Mouse (Mus musculus): ENCODE results near the gene Nrf1.

DNA sequence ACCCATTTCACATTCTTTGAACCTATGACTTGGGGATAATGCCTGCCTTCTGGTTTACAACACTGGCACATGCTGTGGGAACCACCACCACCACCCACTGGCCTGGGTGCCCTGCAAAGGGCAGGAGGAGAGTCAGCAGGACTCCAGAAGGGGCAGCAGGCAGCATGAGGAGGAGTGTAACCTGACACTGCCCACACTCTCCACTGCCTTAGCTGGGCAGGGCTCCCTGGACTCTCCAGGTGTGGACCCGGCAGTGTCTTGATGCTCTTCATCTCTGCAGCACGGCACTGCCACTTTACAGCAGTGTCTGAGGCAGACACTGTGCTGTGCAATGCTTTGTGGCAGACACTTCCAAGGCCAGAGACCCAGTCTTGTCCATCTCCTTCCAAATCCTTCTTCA, 34.3 kb upstream of the Nrf1 start:
- TF ChIP-seq CTCF (IDR thresholded peaks at IDR 0.05; ENCODE audit: low read depth), result no peak
- no peak for TF ChIP-seq EP300 (IDR thresholded peaks at IDR 0.05; ENCODE audit: low read depth)
